Mouse (Mus musculus): ENCODE data around the gene Bsn. TPM values are rescaled to one million over a fixed set of nuclear protein-coding genes. Genes with fewer than 3 reads are reported as not detected.
A peak's percentile ranks its signal among the peaks of the same experiment; 100 is the strongest.

The Bsn gene
- polyA plus RNA-seq, 1 experiment from 2014 or later = 0.09 TPM

DNA sequence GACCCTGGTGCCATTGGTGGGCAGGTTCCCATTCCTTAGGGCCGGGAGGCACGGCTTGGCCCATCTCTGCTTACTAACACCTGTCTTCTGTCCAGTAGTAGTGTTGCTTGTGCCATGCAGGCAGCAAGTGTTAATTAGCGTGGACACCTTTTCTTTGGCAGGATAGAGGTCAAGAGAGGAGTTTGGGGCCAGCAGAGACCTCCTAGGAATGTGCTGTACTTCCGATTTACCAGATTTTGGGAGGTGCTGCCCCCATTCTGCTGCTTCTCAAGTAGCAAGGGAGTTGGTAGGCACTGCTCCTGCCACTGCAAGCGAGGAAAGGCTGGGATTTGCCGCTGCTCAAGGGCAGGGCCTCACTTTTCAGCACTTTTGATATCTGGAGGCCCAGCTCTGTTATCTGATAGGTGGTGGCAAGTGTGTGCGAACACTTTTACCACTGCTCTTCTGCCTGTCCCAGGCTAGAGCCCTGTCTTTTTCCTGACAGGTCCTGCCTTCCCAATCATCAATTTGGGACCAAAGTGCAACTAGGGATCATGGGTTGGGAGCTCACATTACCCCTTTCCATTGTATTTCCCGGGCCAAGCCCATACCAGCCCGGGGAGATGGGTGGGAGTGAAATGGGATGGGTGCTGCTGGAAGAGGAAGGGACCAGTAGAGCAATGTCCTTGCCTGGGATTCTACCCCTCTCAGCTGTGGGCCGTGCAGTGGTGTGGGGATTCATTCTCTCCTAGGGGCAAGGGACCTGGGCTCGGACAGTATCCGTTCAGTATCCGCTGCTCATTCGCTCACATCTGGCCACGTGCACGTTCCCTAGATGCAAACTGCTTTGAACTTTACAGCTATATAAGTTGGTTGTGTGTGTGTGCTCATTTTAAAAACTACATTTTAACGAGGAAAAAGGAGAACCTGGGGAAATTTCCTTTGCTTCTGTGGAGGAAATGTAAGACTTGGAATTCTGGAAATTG, 142.3 kb downstream of the Bsn start:
- Histone ChIP-seq H3K36me3 (ENCODE audit: control insufficient read depth, insufficient read depth, low read length) (peaks cover 63% of the 10 kb centered on the region), H3K9me3 (ENCODE audit: control insufficient read depth, low read length) (no peaks in the 10 kb centered on the region), H3K4me3 (ENCODE audit: control insufficient read depth in 1 of 2, insufficient read depth in 1 of 2, low read depth in 1 of 2, low read length in 2 of 2) (peak overlapping the region; percentile 60 to 94), H3K27ac (replicated peaks in 1 of 2; ENCODE audit: control insufficient read depth in 1 of 2, insufficient read depth in 1 of 2, low read depth in 2 of 2, low read length in 2 of 2) (peak overlapping the region; percentile 50 to 74), H3K9ac (ENCODE audit: low read length) (peak overlapping the region; percentile 88), H3K4me1 (ENCODE audit: control insufficient read depth in 2 of 2, insufficient read depth in 2 of 2, low read length in 2 of 2) (peaks cover 9 to 21% of the 10 kb centered on the region in 2 experiments), H3K27me3 (ENCODE audit: control insufficient read depth, insufficient read depth, low read length) (no peaks in the 10 kb centered on the region), H3K4me2 (ENCODE audit: low read length) (peak overlapping the region; percentile 95)
- ATAC-seq (ENCODE audit: insufficient number of reproducible peaks, insufficient read depth, low FRiP score, low read depth) = no peak
- WGBS = 30% methylated on average over 17 of the region's 17 CpGs

- no peak overlapping the region for H3K4me2 ChIP-seq (ENCODE audit: low read length)
- peaks cover 9 to 16% of the 10 kb centered on the region in 2 experiments for H3K4me1 ChIP-seq (ENCODE audit: control insufficient read depth in 2 of 2, insufficient read depth in 2 of 2, low read length in 2 of 2)
- H3K9ac ChIP-seq (ENCODE audit: low read length) = no peak overlapping the region
- H3K36me3 ChIP-seq (ENCODE audit: control insufficient read depth, insufficient read depth, low read length) = peaks cover 69% of the 10 kb centered on the region
- no peak overlapping the region for H3K27ac ChIP-seq (replicated peaks in 1 of 2; ENCODE audit: control insufficient read depth in 1 of 2, insufficient read depth in 1 of 2, low read depth in 2 of 2, low read length in 2 of 2)
- H3K27me3 ChIP-seq (ENCODE audit: control insufficient read depth, insufficient read depth, low read length) = no peaks in the 10 kb centered on the region
- WGBS = 90% methylated on average over 4 of the region's 4 CpGs
- H3K9me3 ChIP-seq (ENCODE audit: control insufficient read depth, low read length) = no peaks in the 10 kb centered on the region
- ATAC-seq (ENCODE audit: insufficient number of reproducible peaks, insufficient read depth, low FRiP score, low read depth) = no peak
- H3K4me3 ChIP-seq (ENCODE audit: control insufficient read depth in 1 of 2, insufficient read depth in 1 of 2, low read depth in 1 of 2, low read length in 2 of 2) = no peak overlapping the region
These were observed 143.6 kb downstream of the Bsn start for GRCm38 (mm10) chr9:108046582-108046981.

Small RNA genes lying within 50 kb of the gene (microRNA-seq; reads per million reads assigned to microRNA genes)
- gene Gm47303 (not detected), gene Mir7088 (not detected)

Other genes with a start within 250 kb of the Bsn start
- gene Traip, start 240.2 kb downstream of the Bsn start, polyA plus RNA-seq (2014; fragmentation: Nextera tagmentation; extraction: Ambion mirVana) = 8.6 and 10.2 TPM in 2 replicates
- gene Uba7, start 214.9 kb downstream of the Bsn start, polyA plus RNA-seq (2014; fragmentation: Nextera tagmentation; extraction: Ambion mirVana) = 33.1 and 34.2 TPM in 2 replicates
- 2.1 and 3.8 TPM in 2 replicates for gene Gm20661, start 207.3 kb downstream of the Bsn start, polyA plus RNA-seq (2014; fragmentation: Nextera tagmentation; extraction: Ambion mirVana)
- gene Inka1, start 204.5 kb downstream of the Bsn start, polyA plus RNA-seq (2014; fragmentation: Nextera tagmentation; extraction: Ambion mirVana) = 46.0 and 49.2 TPM in 2 replicates
- gene Cdhr4, start 197.9 kb downstream of the Bsn start, polyA plus RNA-seq (2014; fragmentation: Nextera tagmentation; extraction: Ambion mirVana) = 4.8 and 8.4 TPM in 2 replicates
- 0.55 and 0.71 TPM in 2 replicates for gene Gm20662, start 194.0 kb downstream of the Bsn start, polyA plus RNA-seq (2014; fragmentation: Nextera tagmentation; extraction: Ambion mirVana)
- 21.9 and 22.5 TPM in 2 replicates for gene Ip6k1, start 187.9 kb downstream of the Bsn start, polyA plus RNA-seq (2014; fragmentation: Nextera tagmentation; extraction: Ambion mirVana)
- gene Gmppb, start 141.1 kb downstream of the Bsn start, polyA plus RNA-seq (2014; fragmentation: Nextera tagmentation; extraction: Ambion mirVana) = 17.4 and 18.8 TPM in 2 replicates
- gene Amigo3, start 137.2 kb downstream of the Bsn start, polyA plus RNA-seq (2014; fragmentation: Nextera tagmentation; extraction: Ambion mirVana) = 2.0 and 2.1 TPM in 2 replicates
- gene Mst1, start 109.9 kb downstream of the Bsn start, polyA plus RNA-seq (2014; fragmentation: Nextera tagmentation; extraction: Ambion mirVana) = not detected in 2 replicates
- gene Rnf123, start 107.0 kb downstream of the Bsn start, polyA plus RNA-seq (2014; fragmentation: Nextera tagmentation; extraction: Ambion mirVana) = 37.2 and 37.9 TPM in 2 replicates
- gene Apeh, start 95.8 kb downstream of the Bsn start, polyA plus RNA-seq (2014; fragmentation: Nextera tagmentation; extraction: Ambion mirVana) = 48.7 and 50.8 TPM in 2 replicates
- gene Dag1, start 73.6 kb upstream of the Bsn start, polyA plus RNA-seq (2014; fragmentation: Nextera tagmentation; extraction: Ambion mirVana) = 143 and 146 TPM in 2 replicates
- 26.5 and 29.1 TPM in 2 replicates for gene Nicn1, start 100.0 kb upstream of the Bsn start, polyA plus RNA-seq (2014; fragmentation: Nextera tagmentation; extraction: Ambion mirVana)
- gene Amt, start 106.5 kb upstream of the Bsn start, polyA plus RNA-seq (2014; fragmentation: Nextera tagmentation; extraction: Ambion mirVana) = 10.4 and 11.2 TPM in 2 replicates
- 229 and 289 TPM in 2 replicates for gene Rhoa, start 115.7 kb upstream of the Bsn start, polyA plus RNA-seq (2014; fragmentation: Nextera tagmentation; extraction: Ambion mirVana)
- gene Tcta, start 115.8 kb upstream of the Bsn start, polyA plus RNA-seq (2014; fragmentation: Nextera tagmentation; extraction: Ambion mirVana) = 36.5 and 39.4 TPM in 2 replicates
- gene Gpx1, start 148.5 kb upstream of the Bsn start, polyA plus RNA-seq (2014; fragmentation: Nextera tagmentation; extraction: Ambion mirVana) = 694 and 725 TPM in 2 replicates
- gene Usp4, start 157.5 kb upstream of the Bsn start, polyA plus RNA-seq (2014; fragmentation: Nextera tagmentation; extraction: Ambion mirVana) = 88.6 and 90.1 TPM in 2 replicates
- gene 1700102P08Rik, start 202.4 kb upstream of the Bsn start, polyA plus RNA-seq (2014; fragmentation: Nextera tagmentation; extraction: Ambion mirVana) = 0.43 TPM in 2 replicates
- 0.73 and 0.88 TPM in 2 replicates for gene Ccdc36, start 238.1 kb upstream of the Bsn start, polyA plus RNA-seq (2014; fragmentation: Nextera tagmentation; extraction: Ambion mirVana)
- not detected in 2 replicates for gene BC048562, start 246.1 kb upstream of the Bsn start, polyA plus RNA-seq (2014; fragmentation: Nextera tagmentation; extraction: Ambion mirVana)